Mouse (Mus musculus) limb, embryonic 13.5 days (tissue): ENCODE data around the gene Wasl. TPM values are rescaled to one million over a fixed set of nuclear protein-coding genes. Genes with fewer than 3 reads are reported as not detected.

Experiments used
- ATAC-seq: fragments of 200-750 bp; cut with Nextera tagmentation; 2 replicates; pipeline ENCODE4 v1.8.0; 2017; ENCODE audit warnings: low read depth, moderate number of reproducible peaks, moderate TSS enrichment; ENCODE audit not compliant: low FRiP score
- H3K27ac ChIP-seq: fragments of 300-500 bp; sonication (generic); 2 replicates; pipeline ENCODE4 v1.5.1; 2015; ENCODE audit warnings: inconsistent platforms, mild to moderate bottlenecking, moderate library complexity
- H3K27me3 ChIP-seq: fragments of 300-500 bp; sonication (generic); 2 replicates; pipeline ENCODE4 v1.6.1; 2015; ENCODE audit warnings: mild to moderate bottlenecking, inconsistent platforms
- H3K36me3 ChIP-seq: fragments of 300-500 bp; sonication (generic); 2 replicates; pipeline ENCODE4 v1.6.1; 2015; ENCODE audit warnings: inconsistent platforms, mild to moderate bottlenecking, moderate library complexity
- H3K4me1 ChIP-seq: fragments of 300-500 bp; sonication (generic); 2 replicates; pipeline ENCODE4 v1.6.1; 2015; ENCODE audit warnings: inconsistent platforms
- H3K4me2 ChIP-seq: fragments of 300-500 bp; sonication (generic); replicated peaks from 2 replicates; pipeline ENCODE4 v1.6.1; 2015; ENCODE audit warnings: inconsistent platforms, mild to moderate bottlenecking, moderate library complexity
- H3K4me3 ChIP-seq: fragments of 300-500 bp; sonication (generic); 2 replicates; pipeline ENCODE4 v1.5.1; 2015; ENCODE audit warnings: moderate library complexity, mild to moderate bottlenecking, inconsistent platforms
- H3K9ac ChIP-seq: fragments of 300-500 bp; sonication (generic); 2 replicates; pipeline ENCODE4 v1.6.1; 2015; ENCODE audit warnings: mild to moderate bottlenecking, inconsistent platforms
- H3K9me3 ChIP-seq: fragments of 300-500 bp; sonication (generic); 2 replicates; pipeline ENCODE4 v1.6.1; 2016; ENCODE audit warnings: inconsistent platforms
- WGBS: fragments of 180-500 bp; shearing (Covaris S2); methylation state at CpG from one replicate; pipeline ENCODE4 v1.1.7; 2015; 5-methylcytosine and 5-hydroxymethylcytosine counted together
- polyA plus RNA-seq: library from polyadenylated mRNA; unstranded; fragments of >200 nt; fragmentation: Nextera tagmentation; extraction: Ambion mirVana; gene quantifications from 2 replicates; pipeline ENCODE4 v1.2.1, GENCODE M21; 2015

Gene Wasl
- polyA plus RNA-seq, 1 experiment from 2014 or later = 71.1 TPM

GRCm38 (mm10) chr6:24600134-24600533, 64.7 kb downstream of the Wasl start:
- Histone ChIP-seq H3K9ac (no peak overlapping the region), H3K36me3 (no peaks in the 10 kb centered on the region), H3K27me3 (no peaks in the 10 kb centered on the region), H3K9me3 (no peaks in the 10 kb centered on the region), H3K4me1 (no peaks in the 10 kb centered on the region), H3K4me2 (no peak overlapping the region), H3K27ac (no peak overlapping the region), H3K4me3 (no peak overlapping the region)
- 82% methylated on average over 6 of the region's 6 CpGs for WGBS
- ATAC-seq = no peak

DNA sequence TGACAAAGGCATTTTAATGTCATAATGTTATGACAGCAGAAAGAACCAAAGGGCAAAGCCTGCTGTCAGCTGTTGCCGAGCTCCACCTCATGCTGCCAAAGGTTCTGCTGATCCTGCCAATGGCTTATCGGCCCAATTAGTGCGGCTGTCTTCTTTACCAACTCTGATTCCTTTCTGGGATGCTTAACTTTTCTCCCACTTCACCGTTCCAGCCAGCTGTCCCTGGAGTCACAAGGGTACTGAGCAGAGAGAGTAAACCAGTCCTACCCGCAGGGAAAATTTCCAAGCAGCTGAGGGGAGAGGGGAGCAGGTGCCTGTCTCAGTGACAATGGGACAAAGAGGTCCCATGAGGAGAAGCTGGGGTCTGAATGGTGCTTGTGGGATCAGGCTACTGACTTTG, 65.2 kb downstream of the Wasl start:
- WGBS = 80% methylated on average over 5 of the region's 5 CpGs
- Histone ChIP-seq H3K4me3 (no peak overlapping the region), H3K27ac (no peak overlapping the region)

DNA sequence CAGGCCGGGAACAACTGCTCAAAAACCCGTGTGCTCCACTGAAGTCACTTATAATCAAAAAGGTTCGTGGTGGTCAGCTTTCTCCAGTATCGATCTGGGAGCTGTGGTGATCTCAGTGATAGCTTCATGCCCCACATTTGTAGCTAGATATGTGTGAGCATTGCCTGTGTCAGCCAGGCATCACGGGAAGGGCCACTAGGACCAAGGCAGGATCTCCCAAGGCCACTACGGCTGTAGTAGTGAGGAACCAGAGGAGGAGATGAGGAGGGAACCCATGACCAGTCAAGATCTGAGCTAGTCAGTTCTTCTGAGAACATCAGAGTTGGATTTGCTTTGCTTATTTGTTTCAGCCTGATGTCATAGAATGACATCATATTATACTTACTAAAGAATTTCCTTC, 65.6 kb downstream of the Wasl start:
- H3K27me3 ChIP-seq = no peaks in the 10 kb centered on the region
- no peaks in the 10 kb centered on the region for H3K36me3 ChIP-seq
- H3K4me2 ChIP-seq = no peak overlapping the region
- H3K9ac ChIP-seq = no peak overlapping the region
- no peaks in the 10 kb centered on the region for H3K9me3 ChIP-seq
- H3K4me3 ChIP-seq = no peak overlapping the region
- H3K27ac ChIP-seq = no peak overlapping the region
- no peak for ATAC-seq
- no peaks in the 10 kb centered on the region for H3K4me1 ChIP-seq
- WGBS = 93% methylated on average over 6 of the region's 6 CpGs

More for the DNA sequence above, 65.2 kb downstream of the Wasl start:
- Histone ChIP-seq H3K4me1 (no peaks in the 10 kb centered on the region), H3K36me3 (no peaks in the 10 kb centered on the region), H3K9me3 (no peaks in the 10 kb centered on the region), H3K9ac (no peak overlapping the region), H3K4me2 (no peak overlapping the region), H3K27me3 (no peaks in the 10 kb centered on the region)
- ATAC-seq = no peak

DNA sequence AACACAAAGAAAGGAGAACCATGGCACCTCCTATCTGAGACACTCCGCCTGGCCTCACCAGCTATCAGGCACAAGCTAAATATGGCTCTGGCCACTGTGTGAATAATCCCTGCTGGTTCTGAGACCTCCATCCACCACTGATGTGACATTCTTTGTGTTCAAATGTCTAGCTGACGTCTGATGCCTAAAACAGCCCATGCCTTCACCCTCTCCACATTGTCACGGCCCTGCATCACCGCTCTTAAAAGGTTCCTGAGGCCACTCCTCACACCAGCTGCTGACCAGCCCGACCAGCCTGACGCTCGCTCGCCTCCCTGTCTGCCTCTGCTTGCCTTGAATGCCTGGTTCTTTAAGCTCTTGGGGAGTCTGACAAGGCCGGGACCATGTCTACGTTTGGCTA, 67.3 kb downstream of the Wasl start, which contains the start of gene Lmod2:
TSS of gene Lmod2 (plus strand) at position 263 of the 400 bp plus-strand sequence.
- Histone ChIP-seq H3K9ac (no peak within 1 kb of the TSS), H3K36me3 (no peaks in the 10 kb centered on the region), H3K4me1 (no peaks in the 10 kb centered on the region), H3K27ac (no peak within 1 kb of the TSS), H3K9me3 (no peaks in the 10 kb centered on the region), H3K4me3 (no peak within 1 kb of the TSS), H3K27me3 (no peaks in the 10 kb centered on the region), H3K4me2 (no peak within 1 kb of the TSS)
- ATAC-seq = no peak
- 80% methylated on average over 10 of the region's 10 CpGs for WGBS

- Histone ChIP-seq H3K27ac (no peak overlapping the region), H3K4me2 (no peak overlapping the region), H3K27me3 (no peaks in the 10 kb centered on the region), H3K4me1 (no peaks in the 10 kb centered on the region), H3K36me3 (no peaks in the 10 kb centered on the region), H3K9ac (no peak overlapping the region), H3K4me3 (no peak overlapping the region), H3K9me3 (no peaks in the 10 kb centered on the region)
- no peak for ATAC-seq
- 47% methylated on average over 10 of the region's 10 CpGs for WGBS
Measured at GRCm38 (mm10) chr6:24591525-24592218, 73.1 kb downstream of the Wasl start.

DNA sequence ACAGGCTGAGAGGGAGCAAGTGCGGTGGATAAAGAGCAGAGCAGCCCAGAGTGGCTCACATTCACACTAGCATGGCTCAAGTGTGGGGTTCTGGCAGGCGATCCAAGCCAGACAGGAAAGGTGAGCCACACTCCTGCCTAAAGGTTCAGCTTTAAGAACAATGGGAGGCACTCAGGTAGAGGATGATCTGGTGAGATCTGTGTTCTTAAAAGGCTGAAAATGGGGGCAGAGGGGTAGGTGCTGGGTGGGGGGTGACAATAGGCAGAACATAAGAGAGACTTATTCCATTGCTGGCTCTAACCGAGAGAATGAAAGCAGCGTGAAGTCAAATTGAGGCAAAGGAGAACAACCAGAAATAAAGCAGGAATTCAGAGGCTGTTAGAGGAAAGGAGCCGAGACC, 74.5 kb downstream of the Wasl start:
- no peaks in the 10 kb centered on the region for H3K9me3 ChIP-seq
- 81% methylated on average over 5 of the region's 5 CpGs for WGBS
- H3K4me3 ChIP-seq = no peak overlapping the region
- H3K9ac ChIP-seq = no peak overlapping the region
- H3K27ac ChIP-seq = no peak overlapping the region
- H3K4me1 ChIP-seq = no peaks in the 10 kb centered on the region
- no peaks in the 10 kb centered on the region for H3K36me3 ChIP-seq
- H3K4me2 ChIP-seq = no peak overlapping the region
- no peak for ATAC-seq
- no peaks in the 10 kb centered on the region for H3K27me3 ChIP-seq

DNA sequence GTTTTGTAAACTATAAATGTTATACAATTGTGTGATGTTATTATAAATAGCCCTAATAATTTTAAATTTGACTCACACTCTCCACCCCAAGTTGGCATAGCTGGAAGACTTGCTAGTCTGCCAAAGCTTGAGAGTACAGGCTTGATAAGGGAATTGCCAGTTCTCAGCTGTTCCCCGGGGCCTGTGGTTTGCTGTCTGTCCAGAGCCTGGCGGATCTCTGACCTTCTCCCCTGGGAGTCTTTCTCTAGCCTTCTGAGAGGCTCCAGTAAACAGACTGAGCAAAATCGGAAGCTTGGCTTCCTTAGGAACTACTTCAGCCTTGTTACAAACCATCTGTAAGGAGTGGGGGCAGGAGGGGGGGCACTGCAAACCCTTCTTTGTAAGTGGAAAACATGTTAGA, 77.9 kb downstream of the Wasl start:
- Histone ChIP-seq H3K4me3 (no peak overlapping the region), H3K4me1 (no peaks in the 10 kb centered on the region), H3K27me3 (no peaks in the 10 kb centered on the region), H3K36me3 (no peaks in the 10 kb centered on the region), H3K4me2 (no peak overlapping the region), H3K9me3 (no peaks in the 10 kb centered on the region), H3K27ac (no peak overlapping the region), H3K9ac (no peak overlapping the region)
- 48% methylated on average over 3 of the region's 3 CpGs for WGBS
- ATAC-seq = no peak

DNA sequence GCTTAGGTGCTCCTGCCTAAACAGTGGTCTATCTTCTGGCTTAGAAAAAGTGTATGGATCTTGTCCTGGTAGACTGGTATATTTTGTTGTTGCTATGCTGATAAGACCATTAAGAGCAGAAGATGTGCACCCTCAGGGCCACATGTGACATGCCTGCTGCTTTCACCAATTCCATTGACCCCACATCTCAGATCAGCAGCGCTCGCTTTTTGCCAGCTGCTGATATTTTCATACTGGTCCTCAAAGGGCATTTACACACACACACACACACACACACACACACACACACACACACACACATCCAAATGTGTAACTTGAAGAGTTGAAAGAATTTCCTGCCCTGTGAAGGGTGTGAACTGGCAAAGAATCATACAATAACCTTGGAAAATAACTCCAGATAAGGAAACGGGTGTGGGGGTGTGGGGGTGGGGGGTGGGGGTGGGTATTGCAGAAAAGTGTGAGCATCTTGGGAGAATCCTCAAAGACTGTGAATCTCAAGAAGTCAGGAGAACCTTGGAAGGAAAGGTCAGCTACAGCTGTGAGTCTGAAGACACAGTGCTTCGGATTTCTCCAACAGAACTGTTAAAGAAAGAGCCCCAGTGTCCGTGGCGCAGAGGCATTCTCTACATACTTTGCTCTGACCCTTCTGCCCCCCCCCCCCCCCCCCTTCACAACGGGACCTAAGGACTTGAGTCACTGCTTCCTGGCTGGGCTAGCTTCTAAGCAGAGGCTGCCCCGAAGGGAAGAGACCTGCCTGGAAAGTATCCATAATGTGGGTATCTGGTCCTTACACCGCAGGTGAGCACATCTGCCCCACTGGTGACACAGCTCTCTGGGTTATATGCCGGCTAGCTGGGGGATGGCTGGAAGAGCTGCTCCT, 79.1 kb downstream of the Wasl start:
- Histone ChIP-seq H3K4me2 (no peak overlapping the region), H3K27ac (no peak overlapping the region), H3K36me3 (no peaks in the 10 kb centered on the region), H3K9me3 (no peaks in the 10 kb centered on the region), H3K4me3 (no peak overlapping the region), H3K9ac (no peak overlapping the region), H3K27me3 (no peaks in the 10 kb centered on the region), H3K4me1 (no peaks in the 10 kb centered on the region)
- ATAC-seq = no peak
- 56% methylated on average over 8 of the region's 10 CpGs for WGBS

GRCm38 (mm10) chr6:24583456-24583855, 81.4 kb downstream of the Wasl start:
- H3K27me3 ChIP-seq = no peaks in the 10 kb centered on the region
- H3K4me1 ChIP-seq = no peaks in the 10 kb centered on the region
- no peak overlapping the region for H3K4me3 ChIP-seq
- WGBS = 79% methylated on average over 3 of the region's 3 CpGs
- no peaks in the 10 kb centered on the region for H3K36me3 ChIP-seq
- H3K9me3 ChIP-seq = no peaks in the 10 kb centered on the region
- H3K9ac ChIP-seq = no peak overlapping the region
- no peak for ATAC-seq
- H3K4me2 ChIP-seq = no peak overlapping the region
- H3K27ac ChIP-seq = no peak overlapping the region

DNA sequence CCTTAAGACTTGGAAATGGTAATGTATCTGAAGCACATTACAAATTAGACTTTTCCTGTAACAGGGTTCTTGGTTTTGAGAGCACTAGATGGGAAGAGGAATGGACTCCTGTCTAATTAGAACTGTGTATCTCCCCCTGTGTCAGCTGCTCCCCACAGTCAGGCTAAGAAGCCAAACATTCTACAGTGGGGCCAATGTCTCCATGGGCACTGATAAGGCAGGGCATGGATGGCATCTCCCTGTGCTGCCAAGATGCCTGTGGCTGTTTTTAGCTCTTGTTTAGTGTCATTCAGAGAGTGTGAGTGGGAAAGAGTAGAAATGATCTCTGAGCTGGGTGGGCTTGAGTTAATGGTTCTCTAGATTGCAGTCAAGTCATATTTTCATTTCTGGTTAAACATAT, 91.5 kb downstream of the Wasl start:
- Histone ChIP-seq H3K36me3 (no peaks in the 10 kb centered on the region), H3K9me3 (no peaks in the 10 kb centered on the region), H3K4me2 (no peak overlapping the region), H3K27ac (no peak overlapping the region), H3K4me3 (no peak overlapping the region), H3K27me3 (no peaks in the 10 kb centered on the region), H3K4me1 (no peaks in the 10 kb centered on the region), H3K9ac (no peak overlapping the region)
- no peak for ATAC-seq

DNA sequence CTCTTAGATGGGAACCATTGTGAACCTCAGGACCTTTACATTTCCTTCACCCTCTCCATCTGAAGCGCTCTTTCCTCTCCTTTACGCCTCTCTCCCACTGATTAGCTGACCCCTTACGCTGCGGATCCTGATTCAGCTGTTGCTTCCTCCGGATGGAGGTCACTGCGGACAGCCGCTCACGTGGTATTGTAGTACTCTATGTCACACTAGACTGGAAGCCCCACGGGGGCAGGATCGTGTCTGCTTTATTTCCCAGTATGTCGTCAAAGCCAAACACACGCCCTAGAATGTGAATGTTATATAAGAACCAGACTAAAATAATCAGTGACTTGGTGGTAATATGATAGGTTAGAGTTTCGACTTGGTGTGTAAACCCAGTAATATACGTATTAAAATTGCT, 92.4 kb downstream of the Wasl start:
- no peak overlapping the region for H3K4me3 ChIP-seq
- no peak overlapping the region for H3K9ac ChIP-seq
- ATAC-seq = no peak
- H3K4me1 ChIP-seq = no peaks in the 10 kb centered on the region
- H3K36me3 ChIP-seq = no peaks in the 10 kb centered on the region
- no peak overlapping the region for H3K4me2 ChIP-seq
- no peaks in the 10 kb centered on the region for H3K9me3 ChIP-seq
- WGBS = 87% methylated on average over 14 of the region's 14 CpGs
- no peak overlapping the region for H3K27ac ChIP-seq
- H3K27me3 ChIP-seq = no peaks in the 10 kb centered on the region

DNA sequence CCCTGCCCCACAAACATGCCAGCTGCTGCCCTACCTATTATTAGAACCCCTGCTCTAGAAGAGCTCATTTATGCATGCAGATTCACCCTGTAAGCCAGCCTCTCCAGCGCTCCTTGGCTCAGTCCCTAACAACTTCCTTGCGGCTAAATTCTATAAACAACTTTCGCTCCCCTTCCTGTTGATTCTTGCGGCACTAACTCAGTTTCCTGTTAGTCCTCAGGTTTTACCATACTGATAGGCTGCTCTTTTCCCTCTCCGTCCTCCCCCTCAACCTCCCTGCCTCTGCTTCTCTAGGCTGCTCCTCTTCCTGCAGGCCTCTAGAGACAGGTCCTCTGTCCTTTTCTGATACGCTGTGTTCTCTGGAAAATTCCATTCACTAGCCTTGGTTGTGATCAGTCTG, 93.7 kb downstream of the Wasl start:
- Histone ChIP-seq H3K4me2 (no peak overlapping the region), H3K36me3 (no peaks in the 10 kb centered on the region), H3K9me3 (no peaks in the 10 kb centered on the region), H3K27ac (no peak overlapping the region), H3K4me3 (no peak overlapping the region), H3K4me1 (no peaks in the 10 kb centered on the region), H3K9ac (no peak overlapping the region), H3K27me3 (no peaks in the 10 kb centered on the region)
- no peak for ATAC-seq
- WGBS = 77% methylated on average over 6 of the region's 6 CpGs
